Mouse (Mus musculus): ENCODE data around the gene Bcl11b.

GRCm38 (mm10) chr12:108003928-108004327 lies 526 bp upstream of the Bcl11b start:
- TF ChIP-seq POLR2A (IDR thresholded peaks at IDR 0.05; ENCODE audit: extremely low read depth, insufficient read depth, low read length) (peak; percentile 81), CTCF (IDR thresholded peaks at IDR 0.05; ENCODE audit: extremely low read depth, insufficient read depth, low read length) (peak; percentile 32; the same call in 1 of the 2 replicates)
